Mouse (Mus musculus): ENCODE results near the gene Qrfpr. TPM values are rescaled to one million over a fixed set of nuclear protein-coding genes. Genes with fewer than 3 reads are reported as not detected.

The Qrfpr gene
- total and polyA plus RNA-seq, 2 experiments from 2014 or later, result 0.38 to 2.7 TPM

DNA sequence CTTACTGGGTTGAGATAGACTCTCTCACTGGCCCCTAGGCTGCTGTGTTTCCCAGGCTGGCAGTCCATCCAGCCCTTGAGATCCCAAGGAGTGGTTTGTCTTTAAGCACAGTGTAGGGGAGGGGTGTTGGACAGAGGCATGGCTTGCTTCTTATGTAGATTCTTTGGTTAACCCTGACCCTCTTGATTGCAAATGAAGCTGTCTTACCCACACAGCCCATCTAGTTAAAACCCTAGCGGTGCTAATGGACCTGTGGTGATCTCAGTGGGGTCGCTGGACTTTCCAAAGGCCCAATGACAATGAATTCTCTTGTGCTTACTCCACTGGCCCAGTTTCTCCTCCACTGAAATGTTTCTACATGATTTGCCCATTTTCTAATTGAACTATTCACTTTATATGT is 1.2 kb upstream of the Qrfpr start:
- no peak for TF ChIP-seq CTCF (IDR thresholded peaks at IDR 0.05; ENCODE audit: low read depth)
- no peak overlapping the region for H3K27ac ChIP-seq (ENCODE audit: low read depth, low read length)
- H3K4me3 ChIP-seq (ENCODE audit: low read depth, low read length), result no peak overlapping the region
- 10% methylated on average over 2 of the region's 2 CpGs for WGBS
- DNase-seq, result no peak
- no peak overlapping the region for H3K9ac ChIP-seq
- no peaks in the 10 kb centered on the region for H3K36me3 ChIP-seq (ENCODE audit: insufficient read depth)
- no peak overlapping the region for H3K4me2 ChIP-seq (ENCODE audit: low read depth)
- H3K27me3 ChIP-seq (ENCODE audit: insufficient read depth, low read length), result no peaks in the 10 kb centered on the region; the same call in 1 of the 2 replicates
- no peaks in the 10 kb centered on the region for H3K4me1 ChIP-seq (ENCODE audit: insufficient read depth)
- no peak for ATAC-seq
- no peaks in the 10 kb centered on the region for H3K9me3 ChIP-seq (ENCODE audit: low read length)

DNA sequence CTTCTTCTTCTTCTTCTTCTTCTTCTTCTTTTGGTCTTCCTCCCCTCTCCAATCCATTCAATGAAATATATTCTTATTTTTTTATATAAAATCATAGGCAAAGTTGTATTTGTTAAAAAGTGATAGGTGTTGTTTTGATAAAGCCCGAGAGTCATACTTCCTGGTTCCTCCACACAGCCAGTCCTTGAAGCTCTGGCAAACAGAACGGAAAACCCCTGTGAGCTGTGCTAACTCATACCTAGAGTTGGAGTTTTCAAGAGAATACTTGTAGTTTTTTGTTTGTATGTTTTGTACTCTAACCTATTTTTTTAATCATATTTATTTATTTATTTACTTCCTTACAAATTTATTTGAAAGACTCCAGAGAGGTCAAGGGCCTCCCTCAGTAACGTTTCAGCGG is 9.4 kb downstream of the Qrfpr start:
- no peak for ATAC-seq
- WGBS, result 85% methylated on average over 4 of the region's 4 CpGs
- no peaks in the 10 kb centered on the region for H3K36me3 ChIP-seq (ENCODE audit: insufficient read depth)
- no peak for DNase-seq
- H3K27me3 ChIP-seq (ENCODE audit: insufficient read depth, low read length), result no peaks in the 10 kb centered on the region
- H3K4me2 ChIP-seq (ENCODE audit: low read depth), result no peak overlapping the region
- TF ChIP-seq CTCF (IDR thresholded peaks at IDR 0.05; ENCODE audit: low read depth), result no peak
- no peaks in the 10 kb centered on the region for H3K4me1 ChIP-seq (ENCODE audit: insufficient read depth)
- no peaks in the 10 kb centered on the region for H3K9me3 ChIP-seq (ENCODE audit: low read length)
- no peak overlapping the region for H3K27ac ChIP-seq (ENCODE audit: low read depth, low read length)
- H3K9ac ChIP-seq, result no peak overlapping the region
- H3K4me3 ChIP-seq (ENCODE audit: low read depth, low read length), result no peak overlapping the region

DNA sequence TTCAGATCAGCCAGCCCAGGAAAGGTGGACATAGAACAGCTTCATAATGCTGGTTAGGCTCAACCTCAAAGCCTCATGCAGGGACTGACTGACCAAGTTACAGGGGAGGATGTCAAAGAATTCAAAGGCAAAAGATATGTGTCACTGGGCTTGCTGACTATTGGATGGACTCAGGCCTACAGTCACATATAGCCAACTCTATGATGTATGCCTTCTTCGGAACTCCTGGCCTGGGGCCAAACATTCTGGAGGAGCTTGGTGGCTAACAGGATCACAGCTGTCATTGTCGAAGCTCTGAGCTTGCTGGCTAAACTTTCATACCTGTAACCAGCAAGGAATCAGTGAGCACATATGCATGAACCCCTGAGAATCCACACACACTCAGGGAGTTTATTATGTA is 11.2 kb downstream of the Qrfpr start:
- H3K4me2 ChIP-seq (ENCODE audit: low read depth), result no peak overlapping the region
- no peak overlapping the region for H3K27ac ChIP-seq (ENCODE audit: low read depth, low read length)
- no peak for TF ChIP-seq CTCF (IDR thresholded peaks at IDR 0.05; ENCODE audit: low read depth)
- no peak for DNase-seq
- no peak overlapping the region for H3K9ac ChIP-seq
- H3K9me3 ChIP-seq (ENCODE audit: low read length), result no peaks in the 10 kb centered on the region
- no peaks in the 10 kb centered on the region for H3K36me3 ChIP-seq (ENCODE audit: insufficient read depth)
- no peak overlapping the region for H3K4me3 ChIP-seq (ENCODE audit: low read depth, low read length)
- no peaks in the 10 kb centered on the region for H3K4me1 ChIP-seq (ENCODE audit: insufficient read depth)
- H3K27me3 ChIP-seq (ENCODE audit: insufficient read depth, low read length), result no peaks in the 10 kb centered on the region
- ATAC-seq, result no peak
- 31% methylated on average over 2 of the region's 2 CpGs for WGBS

DNA sequence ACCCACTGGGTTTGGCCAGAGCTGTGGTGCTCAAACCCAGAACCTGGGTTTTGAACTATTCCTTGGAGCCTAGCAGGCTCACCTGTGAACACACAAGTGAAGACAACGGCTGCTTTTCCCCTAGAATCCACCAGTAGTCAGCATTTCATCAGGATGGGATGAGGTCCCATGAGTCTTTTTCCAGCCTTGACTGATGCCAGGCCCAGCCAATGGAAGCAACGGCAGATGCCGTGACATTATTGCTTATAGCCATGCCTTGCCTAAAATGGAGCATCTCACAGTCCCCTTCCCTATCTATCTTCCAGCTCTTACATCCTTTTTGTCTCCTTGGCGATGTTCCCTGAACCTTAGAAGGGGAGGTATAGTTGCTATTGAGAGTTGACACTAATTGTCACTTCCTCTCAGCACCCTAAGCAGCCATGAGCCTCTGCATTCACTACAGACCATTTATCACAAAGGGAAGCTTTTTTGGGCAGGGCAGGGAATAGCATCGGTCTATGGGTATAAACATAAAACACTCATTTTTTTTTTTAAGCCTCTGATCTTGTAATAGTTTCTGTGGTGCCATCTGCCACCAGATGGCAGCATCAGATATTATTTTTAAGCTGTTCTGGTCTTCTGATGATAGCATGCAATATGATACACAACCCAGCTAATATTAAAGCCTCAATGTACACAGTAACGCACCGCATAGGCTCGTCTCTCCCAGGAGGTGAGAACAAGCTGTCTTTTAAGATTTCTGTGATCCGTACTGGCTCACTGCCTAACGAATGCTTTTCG is 12.1 kb downstream of the Qrfpr start:
- H3K9ac ChIP-seq, result no peak overlapping the region
- peak; percentile 68 for TF ChIP-seq CTCF (IDR thresholded peaks at IDR 0.05; ENCODE audit: low read depth)
- no peak overlapping the region for H3K4me3 ChIP-seq (ENCODE audit: low read depth, low read length)
- H3K9me3 ChIP-seq (ENCODE audit: low read length), result no peaks in the 10 kb centered on the region
- H3K27me3 ChIP-seq (ENCODE audit: insufficient read depth, low read length), result no peaks in the 10 kb centered on the region
- ATAC-seq (peak; percentile 81), DNase-seq (peak; percentile 84)
- H3K27ac ChIP-seq (ENCODE audit: low read depth, low read length), result no peak overlapping the region
- no peak overlapping the region for H3K4me2 ChIP-seq (ENCODE audit: low read depth)
- 46% methylated on average over 11 of the region's 11 CpGs for WGBS
- no peaks in the 10 kb centered on the region for H3K4me1 ChIP-seq (ENCODE audit: insufficient read depth)
- H3K36me3 ChIP-seq (ENCODE audit: insufficient read depth), result no peaks in the 10 kb centered on the region

DNA sequence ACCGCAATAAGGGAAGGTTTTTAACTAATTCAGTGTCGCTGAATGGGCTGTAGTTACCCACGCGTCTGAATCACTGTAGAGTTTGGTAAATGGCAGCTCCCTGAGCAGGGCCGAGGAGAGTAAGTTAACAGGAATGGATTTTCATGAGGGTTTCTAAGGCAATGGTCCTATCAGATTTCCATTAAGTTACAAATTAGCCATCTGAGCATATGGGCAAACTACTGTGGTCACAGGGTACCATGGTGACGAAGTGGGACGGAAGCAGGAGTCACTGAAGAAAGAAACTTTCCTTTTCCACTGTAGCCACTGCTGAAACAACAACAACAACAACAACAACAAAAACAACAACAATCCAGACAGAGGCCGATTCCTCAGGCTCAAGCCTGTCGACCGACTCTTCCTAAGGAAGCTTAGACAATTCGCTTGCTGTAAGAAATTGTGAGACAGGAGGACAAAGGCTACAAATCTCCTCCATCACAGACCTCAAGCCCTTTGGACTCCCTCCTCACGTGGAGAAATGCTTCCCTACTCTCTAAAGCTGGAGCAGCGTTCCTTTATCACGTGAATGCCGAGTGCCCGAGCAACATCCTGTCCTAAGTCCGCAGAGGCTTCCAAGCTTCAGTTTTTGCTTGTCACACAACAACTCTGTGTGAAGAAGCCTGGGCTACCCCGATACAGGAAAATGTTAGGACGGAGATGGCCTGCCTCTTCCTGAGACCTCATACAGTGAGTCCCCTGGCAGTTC is 14.4 kb downstream of the Qrfpr start:
- no peaks in the 10 kb centered on the region for H3K4me1 ChIP-seq (ENCODE audit: insufficient read depth)
- no peaks in the 10 kb centered on the region for H3K9me3 ChIP-seq (ENCODE audit: low read length)
- no peak for ATAC-seq
- no peaks in the 10 kb centered on the region for H3K36me3 ChIP-seq (ENCODE audit: insufficient read depth)
- 60% methylated on average over 19 of the region's 19 CpGs for WGBS
- TF ChIP-seq CTCF (IDR thresholded peaks at IDR 0.05; ENCODE audit: low read depth), result no peak
- H3K27ac ChIP-seq (ENCODE audit: low read depth, low read length), result no peak overlapping the region
- no peak overlapping the region for H3K4me3 ChIP-seq (ENCODE audit: low read depth, low read length)
- no peak overlapping the region for H3K9ac ChIP-seq
- no peak for DNase-seq
- no peak overlapping the region for H3K4me2 ChIP-seq (ENCODE audit: low read depth)
- no peaks in the 10 kb centered on the region for H3K27me3 ChIP-seq (ENCODE audit: insufficient read depth, low read length)

DNA sequence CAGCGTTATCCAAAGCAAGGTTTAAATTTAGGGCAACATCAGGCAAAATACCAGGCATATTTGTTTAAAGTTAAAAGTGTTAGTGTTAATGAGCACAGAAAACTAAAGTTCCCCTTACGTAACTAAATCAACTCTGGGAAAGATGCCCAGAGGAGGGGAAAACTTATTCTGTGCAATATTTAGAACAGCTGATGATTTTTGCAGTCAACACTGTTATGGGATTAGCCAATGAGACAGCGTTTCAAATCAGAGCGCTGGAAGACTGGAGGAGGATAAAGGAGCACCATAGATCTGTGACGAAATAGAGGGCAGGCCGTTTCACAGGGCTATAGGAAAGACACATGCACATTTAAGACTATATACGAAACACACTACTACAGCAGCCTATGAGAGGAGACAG is 19.2 kb downstream of the Qrfpr start:
- Histone ChIP-seq H3K9ac (no peak overlapping the region), H3K4me1 (ENCODE audit: insufficient read depth) (no peaks in the 10 kb centered on the region), H3K27ac (ENCODE audit: low read depth, low read length) (no peak overlapping the region), H3K4me2 (ENCODE audit: low read depth) (no peak overlapping the region), H3K4me3 (ENCODE audit: low read depth, low read length) (no peak overlapping the region), H3K27me3 (ENCODE audit: insufficient read depth, low read length) (no peaks in the 10 kb centered on the region), H3K36me3 (ENCODE audit: insufficient read depth) (no peaks in the 10 kb centered on the region), H3K9me3 (ENCODE audit: low read length) (no peaks in the 10 kb centered on the region)
- 59% methylated on average over 7 of the region's 7 CpGs for WGBS
- DNase-seq, result peak; percentile 41
- ATAC-seq, result peak; percentile 93
- TF ChIP-seq CTCF (IDR thresholded peaks at IDR 0.05; ENCODE audit: low read depth), result no peak

DNA sequence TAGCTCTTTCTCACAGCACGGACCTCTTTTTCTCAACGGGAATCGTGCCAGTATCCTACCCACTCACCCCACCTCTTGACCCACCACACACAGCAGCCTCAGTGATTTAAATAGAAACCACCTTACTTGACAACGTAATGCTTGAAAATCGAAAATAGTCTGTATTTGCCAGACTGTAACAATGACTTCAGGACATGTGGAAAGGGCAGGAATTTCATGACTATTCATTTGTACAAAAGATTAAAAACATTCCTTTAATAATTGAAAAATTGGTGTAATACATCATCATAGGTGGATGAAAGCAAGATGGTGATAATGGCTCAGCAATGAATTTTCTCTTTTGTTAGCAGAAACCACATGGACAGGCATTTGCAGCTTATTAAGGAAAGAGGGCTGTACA is 21.0 kb downstream of the Qrfpr start:
- no peak for DNase-seq
- TF ChIP-seq CTCF (IDR thresholded peaks at IDR 0.05; ENCODE audit: low read depth), result no peak
- no peaks in the 10 kb centered on the region for H3K36me3 ChIP-seq (ENCODE audit: insufficient read depth)
- no peak overlapping the region for H3K9ac ChIP-seq
- no peaks in the 10 kb centered on the region for H3K4me1 ChIP-seq (ENCODE audit: insufficient read depth)
- no peaks in the 10 kb centered on the region for H3K27me3 ChIP-seq (ENCODE audit: insufficient read depth, low read length)
- no peak for ATAC-seq
- H3K4me2 ChIP-seq (ENCODE audit: low read depth), result no peak overlapping the region
- H3K9me3 ChIP-seq (ENCODE audit: low read length), result no peaks in the 10 kb centered on the region
- H3K4me3 ChIP-seq (ENCODE audit: low read depth, low read length), result no peak overlapping the region
- no peak overlapping the region for H3K27ac ChIP-seq (ENCODE audit: low read depth, low read length)
- WGBS, result 32% methylated on average over 5 of the region's 5 CpGs

All from forebrain, postnatal 0 days (tissue).